Mouse (Mus musculus): ENCODE data around the gene Fkbp3. TPM values are rescaled to one million over a fixed set of nuclear protein-coding genes. Genes with fewer than 3 reads are reported as not detected.
A peak's percentile ranks its signal among the peaks of the same experiment; 100 is the strongest.
"Not testable (repeated sequence)": the region's sequence is repeated elsewhere in the genome, so short reads cannot be mapped to it uniquely, and the experiment has no call there.

Gene Fkbp3
- 146 TPM for polyA plus RNA-seq (2021)

DNA sequence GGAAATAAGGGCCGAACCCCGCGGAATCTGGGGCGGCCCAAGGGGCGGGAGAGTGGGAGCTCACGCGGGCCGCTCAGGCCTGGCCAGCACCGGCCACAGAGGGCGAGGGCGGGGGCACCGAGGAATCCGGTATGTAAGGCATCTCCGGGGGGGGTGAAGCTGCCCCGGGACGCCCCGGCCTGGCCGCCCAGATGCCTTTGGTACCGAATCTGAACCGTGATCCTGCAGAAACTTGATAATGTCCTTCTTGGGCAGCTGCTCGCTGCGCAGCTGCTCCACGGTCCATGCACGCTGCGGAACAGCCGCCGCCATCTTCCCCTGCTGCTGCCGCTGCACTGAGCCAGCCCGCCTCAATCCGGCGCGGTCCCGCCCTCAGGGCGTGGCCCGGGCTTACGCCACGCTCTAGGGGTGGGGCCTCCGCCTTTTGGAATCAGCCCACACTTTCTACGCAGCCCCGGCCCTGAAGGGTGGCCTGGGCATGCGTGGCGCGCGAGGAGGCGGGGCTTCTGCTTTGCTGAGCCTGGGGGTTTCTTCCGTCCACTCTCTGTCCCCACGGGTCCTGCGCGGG, at the start of gene Fkbp3:
Gene Fkbp3, minus strand, starts transcription at position 397 of the 568 bp plus-strand sequence.
- TF ChIP-seq CTCF (IDR thresholded peaks at IDR 0.05): no peak
- POLR2A ChIA-PET: no interaction called here

DNA sequence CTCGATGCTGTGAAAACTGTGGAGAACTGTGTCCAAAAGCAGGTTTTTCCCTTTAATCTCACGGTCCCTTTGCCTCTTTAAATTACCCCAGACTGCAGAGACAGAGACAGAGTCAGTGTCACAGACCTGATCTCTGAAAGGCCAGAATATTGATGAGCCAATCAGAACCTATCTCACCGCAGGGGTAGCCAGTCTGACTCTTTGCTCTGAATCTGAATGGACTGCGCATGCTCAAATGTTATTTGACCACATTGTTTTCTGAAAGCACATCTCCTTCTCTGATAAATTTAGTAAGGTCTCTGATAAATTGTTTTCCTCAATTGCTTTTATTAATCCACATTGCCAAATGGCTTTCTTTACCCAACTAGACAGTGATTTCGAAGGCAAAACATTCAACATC, 45.6 kb upstream of the Fkbp3 start:
- in situ Hi-C loops (cut with MboI; ENCODE audit: low pct_unique_long_range_greater_than_20kb): no loop called here
- no peak for TF ChIP-seq CTCF (IDR thresholded peaks at IDR 0.05)
- CTCF ChIA-PET: no interaction called here
- no peaks in the 10 kb centered on the region for H3K27me3 ChIP-seq
- no peak for DNase-seq (ENCODE audit: low read depth, low spot score)
- no peak for ATAC-seq
- POLR2A ChIA-PET: no interaction called here

More for the DNA sequence above, at the start of gene Fkbp3:
- DNase-seq (ENCODE audit: low read depth, low spot score): peak; percentile 72
- no peaks in the 10 kb centered on the region for H3K27me3 ChIP-seq
- ATAC-seq: peak; percentile 94
- in situ Hi-C loops (cut with MboI; ENCODE audit: low pct_unique_long_range_greater_than_20kb): no loop called here
- CTCF ChIA-PET: interaction anchor here (0.7 kb wide), 1 partner anchor 99 kb away, joined by 3 read pairs; the partner anchor contains the start of gene Mis18bp1

DNA sequence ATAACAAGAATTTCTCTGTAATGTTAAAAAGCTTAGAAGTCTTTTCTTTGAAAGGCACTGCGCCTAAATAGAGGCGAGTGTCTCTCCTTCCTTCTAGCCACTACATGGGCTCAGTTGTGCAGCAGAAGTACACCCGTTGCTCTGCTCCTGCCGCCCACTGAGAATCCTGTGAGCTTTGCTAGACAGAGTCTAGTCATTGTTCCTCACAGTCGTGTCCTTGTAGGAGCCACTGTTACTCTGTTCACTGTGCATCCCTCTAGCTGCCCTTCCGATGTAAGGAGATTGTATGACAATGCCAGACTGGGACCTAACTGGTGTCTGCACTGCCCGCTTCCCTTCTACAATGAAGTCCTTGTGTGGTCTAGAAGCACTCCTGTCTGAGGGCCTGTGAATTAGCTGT, 45.2 kb upstream of the Fkbp3 start:
- H3K27me3 ChIP-seq: no peaks in the 10 kb centered on the region
- ChIA-PET POLR2A (no interaction called here), CTCF (no interaction called here)
- in situ Hi-C loops (cut with MboI; ENCODE audit: low pct_unique_long_range_greater_than_20kb): no loop called here
- DNase-seq (ENCODE audit: low read depth, low spot score): no peak
- no peak for TF ChIP-seq CTCF (IDR thresholded peaks at IDR 0.05)
- ATAC-seq: no peak

DNA sequence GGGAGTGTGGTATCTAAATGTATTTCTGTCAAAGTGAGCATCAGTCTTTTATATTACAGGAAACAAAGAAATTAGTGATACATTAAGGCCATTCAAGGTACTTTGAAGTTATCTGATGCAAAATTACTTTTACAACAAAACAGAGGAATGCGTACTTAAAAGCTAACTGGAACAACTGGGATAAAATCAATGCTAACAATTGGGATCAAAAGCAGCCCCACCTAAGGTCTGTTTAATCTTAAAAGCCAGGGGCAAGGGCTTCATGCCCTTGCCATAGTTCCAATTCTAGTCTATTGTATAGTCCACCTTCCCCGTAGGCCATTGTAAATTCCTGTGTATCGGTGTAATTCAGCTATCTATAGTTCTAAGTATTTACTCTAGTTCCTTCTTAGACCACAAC, 41.2 kb upstream of the Fkbp3 start:
- in situ Hi-C loops (cut with MboI; ENCODE audit: low pct_unique_long_range_greater_than_20kb); POLR2A ChIA-PET; ATAC-seq; CTCF ChIA-PET; DNase-seq (ENCODE audit: low read depth, low spot score); H3K27me3 ChIP-seq: not testable (repeated sequence)

DNA sequence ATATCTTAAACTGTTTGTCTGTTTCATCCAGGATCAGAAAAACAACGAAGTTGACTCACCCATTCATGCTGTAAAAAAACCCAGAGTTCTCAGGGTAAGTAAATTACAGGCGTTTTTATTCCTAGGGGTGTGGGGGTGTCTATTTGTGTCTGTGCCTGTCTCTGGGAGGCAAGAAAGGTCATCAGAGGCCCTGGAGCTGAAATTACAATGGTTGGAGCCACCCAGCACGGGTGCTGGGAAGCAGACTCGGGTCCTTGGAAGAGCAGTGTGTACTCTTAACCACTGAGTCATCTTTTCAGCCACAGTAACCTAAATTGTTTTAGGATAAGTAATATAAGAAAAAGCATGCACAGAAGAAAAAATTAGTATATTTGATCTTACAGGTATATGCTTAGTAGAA, 40.1 kb upstream of the Fkbp3 start:
- DNase-seq (ENCODE audit: low read depth, low spot score): no peak
- no peak for ATAC-seq
- ChIA-PET POLR2A (no interaction called here), CTCF (no interaction called here)
- no peaks in the 10 kb centered on the region for H3K27me3 ChIP-seq
- in situ Hi-C loops (cut with MboI; ENCODE audit: low pct_unique_long_range_greater_than_20kb): no loop called here
- no peak for TF ChIP-seq CTCF (IDR thresholded peaks at IDR 0.05)

DNA sequence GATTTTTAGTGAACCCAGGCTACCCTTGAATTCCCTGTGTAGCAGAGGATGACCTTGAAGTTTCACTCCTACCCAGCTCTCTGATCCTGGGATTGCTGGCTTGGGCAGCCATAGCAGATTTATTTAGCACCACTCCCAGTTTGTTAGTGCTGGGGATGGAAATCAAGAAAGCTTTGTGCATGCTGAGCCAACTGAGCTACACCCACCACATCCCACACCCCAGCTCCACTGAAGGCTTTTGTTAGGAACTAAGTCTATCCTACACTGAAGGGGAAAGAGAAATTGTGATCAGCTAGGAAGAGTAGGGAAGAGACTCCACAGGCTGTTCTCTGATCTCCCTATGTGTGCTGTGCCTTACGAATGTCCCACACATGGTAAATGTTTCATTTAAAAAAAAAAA, 39.0 kb upstream of the Fkbp3 start:
- POLR2A ChIA-PET: no interaction called here
- TF ChIP-seq CTCF (IDR thresholded peaks at IDR 0.05): no peak
- H3K27me3 ChIP-seq: no peaks in the 10 kb centered on the region
- DNase-seq (ENCODE audit: low read depth, low spot score): no peak
- CTCF ChIA-PET: interaction anchor here (1.1 kb wide), 1 partner anchor 10 kb away, joined by 3 read pairs; no protein-coding TSS in a partner anchor
- no peak for ATAC-seq
- in situ Hi-C loops (cut with MboI; ENCODE audit: low pct_unique_long_range_greater_than_20kb): no loop called here

DNA sequence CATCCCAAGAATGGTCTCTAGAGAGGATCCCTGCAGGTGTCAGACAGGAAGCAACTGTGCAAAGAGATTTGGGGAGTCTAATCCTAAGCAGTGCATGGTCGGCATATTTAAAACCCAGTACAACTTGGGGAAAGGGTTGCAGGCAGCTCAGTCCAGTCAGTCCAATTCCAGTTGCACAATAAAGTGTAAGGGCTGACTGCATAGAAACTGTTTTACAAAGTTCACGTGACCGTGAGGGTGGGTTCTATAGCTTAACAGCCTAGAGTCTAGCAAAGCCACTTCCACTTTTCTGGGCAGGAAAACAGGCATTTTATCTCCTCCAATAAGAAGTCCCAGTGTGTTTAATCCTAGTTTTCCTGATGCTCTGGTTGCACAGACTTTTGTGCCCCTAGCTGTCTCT, 37.7 kb upstream of the Fkbp3 start:
- ATAC-seq: no peak
- POLR2A ChIA-PET: no interaction called here
- CTCF ChIA-PET: interaction anchor here (1.1 to 1.3 kb wide), 2 partner anchors 9 to 13 kb away, joined by 3 to 4 read pairs; no protein-coding TSS in a partner anchor
- no peak for DNase-seq (ENCODE audit: low read depth, low spot score)
- TF ChIP-seq CTCF (IDR thresholded peaks at IDR 0.05): no peak
- in situ Hi-C loops (cut with MboI; ENCODE audit: low pct_unique_long_range_greater_than_20kb): no loop called here
- H3K27me3 ChIP-seq: no peaks in the 10 kb centered on the region

DNA sequence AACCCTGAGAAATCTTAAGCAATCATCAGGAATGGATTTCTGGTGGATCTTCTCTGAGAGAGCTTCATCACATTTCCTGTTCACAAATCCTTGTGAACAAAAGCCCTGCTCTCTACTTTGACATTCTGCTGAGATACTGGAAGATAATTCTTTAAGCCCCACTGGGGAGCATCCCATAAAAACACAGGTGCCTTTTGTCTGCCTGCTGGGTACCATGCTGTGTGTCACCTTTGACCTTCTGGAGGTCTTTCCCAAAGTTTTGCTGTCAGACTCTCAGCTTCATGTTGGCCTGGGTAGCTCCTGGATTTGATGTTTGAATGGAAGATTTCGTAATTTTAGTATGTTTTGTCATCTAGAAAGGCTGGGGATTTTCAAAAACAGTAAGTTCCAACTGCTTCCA, 34.9 kb upstream of the Fkbp3 start:
- no peak for TF ChIP-seq CTCF (IDR thresholded peaks at IDR 0.05)
- CTCF ChIA-PET: no interaction called here
- ATAC-seq: no peak
- POLR2A ChIA-PET: no interaction called here
- in situ Hi-C loops (cut with MboI; ENCODE audit: low pct_unique_long_range_greater_than_20kb): no loop called here
- no peaks in the 10 kb centered on the region for H3K27me3 ChIP-seq
- DNase-seq (ENCODE audit: low read depth, low spot score): no peak

DNA sequence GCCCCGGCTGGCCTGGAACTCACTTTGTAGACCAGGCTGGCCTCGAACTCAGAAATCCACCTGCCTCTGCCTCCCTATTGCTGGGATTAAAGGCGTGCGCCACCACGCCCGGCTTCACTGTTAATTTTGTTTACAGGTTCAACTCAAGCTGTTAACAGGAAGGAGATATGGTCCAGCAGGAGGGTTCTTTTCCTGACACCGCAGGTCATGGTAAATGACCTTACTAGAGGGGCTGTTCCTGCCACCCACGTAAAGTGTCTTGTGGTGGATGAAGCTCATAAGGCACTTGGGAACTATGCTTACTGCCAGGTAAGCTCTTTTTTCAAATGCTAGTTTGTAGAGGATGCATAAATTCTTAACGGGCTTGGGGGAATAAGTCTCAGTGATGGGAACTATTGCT, 3.1 kb upstream of the Fkbp3 start:
- H3K27me3 ChIP-seq: no peaks in the 10 kb centered on the region
- ATAC-seq (no peak), DNase-seq (ENCODE audit: low read depth, low spot score) (no peak)
- TF ChIP-seq CTCF (IDR thresholded peaks at IDR 0.05): no peak
- in situ Hi-C loops (cut with MboI; ENCODE audit: low pct_unique_long_range_greater_than_20kb): no loop called here
- ChIA-PET POLR2A (no interaction called here), CTCF (no interaction called here)

DNA sequence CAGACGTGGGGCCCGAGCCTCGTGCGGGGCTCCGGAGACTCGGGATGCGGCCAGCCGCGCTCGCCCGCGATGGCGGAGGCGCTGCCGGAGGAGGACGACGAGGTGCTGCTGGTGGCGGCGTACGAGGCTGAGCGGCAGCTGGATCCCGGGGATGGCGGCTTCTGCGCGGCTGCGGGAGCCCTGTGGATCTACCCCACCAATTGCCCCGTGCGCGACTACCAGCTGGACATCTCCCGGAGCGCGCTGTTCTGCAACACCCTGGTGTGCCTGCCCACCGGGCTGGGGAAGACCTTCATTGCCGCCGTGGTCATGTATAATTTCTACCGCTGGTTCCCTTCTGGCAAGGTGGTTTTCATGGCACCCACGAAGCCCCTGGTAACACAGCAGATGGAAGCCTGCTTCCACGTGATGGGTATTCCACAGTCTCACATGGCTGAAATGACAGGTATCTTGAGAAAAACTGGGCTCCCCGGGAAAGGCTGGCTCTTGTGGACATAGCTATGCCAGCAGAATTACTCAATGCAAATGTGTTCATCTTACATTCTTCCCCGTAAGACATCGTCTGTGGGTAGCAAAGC, 2.0 kb upstream of the Fkbp3 start:
- CTCF ChIA-PET: no interaction called here
- in situ Hi-C loops (cut with MboI; ENCODE audit: low pct_unique_long_range_greater_than_20kb): no loop called here
- ATAC-seq: peak; percentile 10

DNA sequence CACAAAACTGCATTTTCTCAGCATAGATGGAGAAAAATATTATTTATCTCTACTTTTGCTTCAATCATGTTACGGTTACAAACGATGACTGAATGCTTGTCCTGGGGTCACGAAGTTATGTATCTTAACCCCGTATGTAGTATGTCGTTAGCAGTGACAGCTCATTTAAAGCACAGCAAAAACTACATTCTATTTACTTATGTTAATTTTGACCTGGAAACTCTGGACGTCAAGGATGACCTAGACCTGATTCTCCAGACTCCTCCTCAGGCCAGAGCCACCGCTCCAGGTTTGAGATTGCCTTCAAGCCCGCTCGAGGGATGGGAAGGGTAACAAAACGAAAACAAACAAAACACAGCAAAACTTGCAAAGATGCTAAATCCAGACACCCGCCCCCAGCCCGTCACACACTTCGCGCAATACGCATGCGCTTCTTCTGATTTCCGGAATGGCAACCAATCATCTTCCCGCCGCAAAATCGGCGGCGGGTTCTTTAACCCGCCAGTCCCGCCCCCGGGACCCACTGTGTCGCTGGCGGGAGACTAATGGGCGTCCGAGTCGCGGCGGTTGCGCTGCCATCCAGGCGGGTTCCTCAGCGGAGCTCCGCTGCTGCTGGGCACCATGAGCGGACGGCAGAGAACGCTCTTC, 1.4 kb upstream of the Fkbp3 start, which contains the start of gene Fancm:
Gene Fancm, plus strand, starts transcription at position 519 of the 648 bp plus-strand sequence.
- no peaks in the 10 kb centered on the region for H3K27me3 ChIP-seq
- in situ Hi-C loops (cut with MboI; ENCODE audit: low pct_unique_long_range_greater_than_20kb): no loop called here
- POLR2A ChIA-PET: no interaction called here
- DNase-seq (ENCODE audit: low read depth, low spot score) (peak; percentile 51), ATAC-seq (peak; percentile 34)
- no peak for TF ChIP-seq CTCF (IDR thresholded peaks at IDR 0.05)
- CTCF ChIA-PET: no interaction called here

More for the DNA sequence above, 2.0 kb upstream of the Fkbp3 start:
- no peak for TF ChIP-seq CTCF (IDR thresholded peaks at IDR 0.05)
- POLR2A ChIA-PET: no interaction called here
- H3K27me3 ChIP-seq: no peaks in the 10 kb centered on the region
- DNase-seq (ENCODE audit: low read depth, low spot score): no peak
